Mouse (Mus musculus): ENCODE data around the gene Casz1. TPM values are rescaled to one million over a fixed set of nuclear protein-coding genes. Genes with fewer than 3 reads are reported as not detected.

The Casz1 gene
- polyA plus RNA-seq, 1 experiment from 2014 or later = 1.1 TPM

GRCm38 (mm10) chr4:148823281-148823680, 19.1 kb downstream of the Casz1 start:
- Histone ChIP-seq H3K4me3 (no peak overlapping the region), H3K9ac (replicated peaks) (no peak overlapping the region), H3K27me3 (peaks cover 6% of the 10 kb centered on the region; the same call in 1 of the 2 replicates), H3K4me1 (no peaks in the 10 kb centered on the region), H3K9me3 (no peaks in the 10 kb centered on the region), H3K4me2 (replicated peaks) (no peak overlapping the region), H3K36me3 (no peaks in the 10 kb centered on the region), H3K27ac (replicated peaks) (no peak overlapping the region)
- 76% methylated on average over 8 of the region's 8 CpGs for whole genome bisulfite sequencing
- 0 out of 2 replicates have a peak, but pooled peaks have one; percentile 35 for ATAC-seq (replicated peaks)

- no peak overlapping the region for H3K4me2 ChIP-seq (replicated peaks)
- 58% methylated on average over 7 of the region's 7 CpGs for WGBS
These were observed 26.1 kb downstream of the Casz1 start for GRCm38 (mm10) chr4:148830350-148830749.

GRCm38 (mm10) chr4:148833245-148833990, 29.2 kb downstream of the Casz1 start:
- Histone ChIP-seq H3K36me3 (no peaks in the 10 kb centered on the region), H3K4me2 (replicated peaks) (no peak overlapping the region), H3K9me3 (no peaks in the 10 kb centered on the region), H3K27ac (replicated peaks) (no peak overlapping the region), H3K4me3 (no peak overlapping the region), H3K4me1 (peaks cover 28% of the 10 kb centered on the region), H3K27me3 (0 out of 2 replicates have a peak, but pooled peaks cover 3% of the 10 kb centered on the region), H3K9ac (replicated peaks) (no peak overlapping the region)
- 67% methylated on average over 21 of the region's 21 CpGs for WGBS
- ATAC-seq (replicated peaks) = no peak

More at GRCm38 (mm10) chr4:148830350-148830749, 26.1 kb downstream of the Casz1 start:
- ATAC-seq (replicated peaks) = no peak
- no peak overlapping the region for H3K9ac ChIP-seq (replicated peaks)
- no peak overlapping the region for H3K4me3 ChIP-seq
- no peaks in the 10 kb centered on the region for H3K36me3 ChIP-seq
- peaks cover 8% of the 10 kb centered on the region for H3K4me1 ChIP-seq
- H3K27me3 ChIP-seq = peaks cover 3% of the 10 kb centered on the region; the same call in 1 of the 2 replicates
- no peaks in the 10 kb centered on the region for H3K9me3 ChIP-seq
- no peak overlapping the region for H3K27ac ChIP-seq (replicated peaks)

- Histone ChIP-seq H3K4me1 (peaks cover 28% of the 10 kb centered on the region), H3K27me3 (peaks cover 9% of the 10 kb centered on the region; the same call in 1 of the 2 replicates)
- no peak for ATAC-seq (replicated peaks)
These were observed 32.2 kb downstream of the Casz1 start for GRCm38 (mm10) chr4:148836391-148836790.

GRCm38 (mm10) chr4:148837046-148837445, 32.8 kb downstream of the Casz1 start:
- Histone ChIP-seq H3K36me3 (no peaks in the 10 kb centered on the region), H3K4me1 (peaks cover 28% of the 10 kb centered on the region), H3K27ac (replicated peaks) (no peak overlapping the region), H3K4me3 (no peak overlapping the region), H3K27me3 (peaks cover 9% of the 10 kb centered on the region; the same call in 1 of the 2 replicates), H3K9me3 (no peaks in the 10 kb centered on the region), H3K9ac (replicated peaks) (no peak overlapping the region), H3K4me2 (replicated peaks) (no peak overlapping the region)
- no peak for ATAC-seq (replicated peaks)
- 24% methylated on average over 9 of the region's 9 CpGs for WGBS

More at GRCm38 (mm10) chr4:148836391-148836790, 32.2 kb downstream of the Casz1 start:
- 11% methylated on average over 6 of the region's 6 CpGs for WGBS
- Histone ChIP-seq H3K27ac (replicated peaks) (no peak overlapping the region), H3K4me2 (replicated peaks) (no peak overlapping the region), H3K36me3 (no peaks in the 10 kb centered on the region), H3K9me3 (no peaks in the 10 kb centered on the region), H3K9ac (replicated peaks) (no peak overlapping the region), H3K4me3 (no peak overlapping the region)

GRCm38 (mm10) chr4:148837644-148838043, 33.4 kb downstream of the Casz1 start:
- Histone ChIP-seq H3K4me2 (replicated peaks) (no peak overlapping the region), H3K9me3 (no peaks in the 10 kb centered on the region), H3K4me3 (no peak overlapping the region), H3K36me3 (no peaks in the 10 kb centered on the region), H3K4me1 (peaks cover 28% of the 10 kb centered on the region), H3K27me3 (peaks cover 9% of the 10 kb centered on the region; the same call in 1 of the 2 replicates), H3K9ac (replicated peaks) (no peak overlapping the region), H3K27ac (replicated peaks) (no peak overlapping the region)
- ATAC-seq (replicated peaks) = no peak
- WGBS = 66% methylated on average over 6 of the region's 6 CpGs

GRCm38 (mm10) chr4:148842302-148842701, 38.1 kb downstream of the Casz1 start:
- Histone ChIP-seq H3K27me3 (peaks cover 9% of the 10 kb centered on the region; the same call in 1 of the 2 replicates), H3K4me1 (peaks cover 14% of the 10 kb centered on the region), H3K9ac (replicated peaks) (no peak overlapping the region), H3K4me2 (replicated peaks) (no peak overlapping the region), H3K4me3 (no peak overlapping the region), H3K27ac (replicated peaks) (no peak overlapping the region), H3K36me3 (no peaks in the 10 kb centered on the region), H3K9me3 (no peaks in the 10 kb centered on the region)
- no peak for ATAC-seq (replicated peaks)
- WGBS = 75% methylated on average over 6 of the region's 6 CpGs

- 14% methylated on average over 7 of the region's 7 CpGs for WGBS
- Histone ChIP-seq H3K4me3 (no peak overlapping the region), H3K9me3 (no peaks in the 10 kb centered on the region), H3K36me3 (no peaks in the 10 kb centered on the region), H3K27me3 (no peaks in the 10 kb centered on the region; the same call in 1 of the 2 replicates), H3K9ac (replicated peaks) (no peak overlapping the region), H3K4me2 (replicated peaks) (no peak overlapping the region), H3K4me1 (peaks cover 8% of the 10 kb centered on the region), H3K27ac (replicated peaks) (no peak overlapping the region)
- no peak for ATAC-seq (replicated peaks)
These were observed 40.7 kb downstream of the Casz1 start for GRCm38 (mm10) chr4:148844921-148845320.

GRCm38 (mm10) chr4:148846203-148846602, 42.0 kb downstream of the Casz1 start:
- Histone ChIP-seq H3K9ac (replicated peaks) (no peak overlapping the region), H3K4me1 (peaks cover 9% of the 10 kb centered on the region), H3K9me3 (no peaks in the 10 kb centered on the region), H3K4me3 (no peak overlapping the region), H3K4me2 (replicated peaks) (no peak overlapping the region), H3K36me3 (no peaks in the 10 kb centered on the region), H3K27ac (replicated peaks) (no peak overlapping the region), H3K27me3 (no peaks in the 10 kb centered on the region; the same call in 1 of the 2 replicates)
- no peak; the same call in 1 of the 2 replicates for ATAC-seq (replicated peaks)
- 41% methylated on average over 9 of the region's 9 CpGs for WGBS

- H3K9me3 ChIP-seq = no peaks in the 10 kb centered on the region
- H3K4me2 ChIP-seq (replicated peaks) = no peak overlapping the region
- peaks cover 14% of the 10 kb centered on the region for H3K4me1 ChIP-seq
- no peaks in the 10 kb centered on the region; the same call in 1 of the 2 replicates for H3K27me3 ChIP-seq
- ATAC-seq (replicated peaks) = no peak
- H3K36me3 ChIP-seq = no peaks in the 10 kb centered on the region
- no peak overlapping the region for H3K27ac ChIP-seq (replicated peaks)
- no peak overlapping the region for H3K4me3 ChIP-seq
- WGBS = 63% methylated on average over 11 of the region's 11 CpGs
- H3K9ac ChIP-seq (replicated peaks) = no peak overlapping the region
These were observed 42.5 kb downstream of the Casz1 start for GRCm38 (mm10) chr4:148846724-148847123.

GRCm38 (mm10) chr4:148847636-148848035, 43.4 kb downstream of the Casz1 start:
- no peak overlapping the region for H3K4me2 ChIP-seq (replicated peaks)
- H3K9me3 ChIP-seq = no peaks in the 10 kb centered on the region
- H3K27ac ChIP-seq (replicated peaks) = no peak overlapping the region
- peaks cover 19% of the 10 kb centered on the region for H3K4me1 ChIP-seq
- no peak for ATAC-seq (replicated peaks)
- no peaks in the 10 kb centered on the region; the same call in 1 of the 2 replicates for H3K27me3 ChIP-seq
- no peak overlapping the region for H3K9ac ChIP-seq (replicated peaks)
- no peak overlapping the region for H3K4me3 ChIP-seq
- H3K36me3 ChIP-seq = no peaks in the 10 kb centered on the region
- 81% methylated on average over 9 of the region's 9 CpGs for WGBS

GRCm38 (mm10) chr4:148849437-148849836, 45.2 kb downstream of the Casz1 start:
- Histone ChIP-seq H3K4me3 (no peak overlapping the region), H3K27me3 (no peaks in the 10 kb centered on the region; the same call in 1 of the 2 replicates), H3K9me3 (no peaks in the 10 kb centered on the region), H3K4me1 (peaks cover 21% of the 10 kb centered on the region), H3K4me2 (replicated peaks) (no peak overlapping the region), H3K36me3 (no peaks in the 10 kb centered on the region), H3K27ac (replicated peaks) (no peak overlapping the region), H3K9ac (replicated peaks) (no peak overlapping the region)
- WGBS = 76% methylated on average over 6 of the region's 6 CpGs
- no peak for ATAC-seq (replicated peaks)
